Mouse (Mus musculus) hindbrain, postnatal 0 days (tissue): ENCODE results near the gene Upk3b. TPM values are rescaled to one million over a fixed set of nuclear protein-coding genes. Genes with fewer than 3 reads are reported as not detected.
A peak's percentile ranks its signal among the peaks of the same experiment; 100 is the strongest.

Experiments used
- ATAC-seq: fragments of 200-750 bp; cut with Nextera tagmentation; 2 replicates; pipeline ENCODE4 v1.8.0; 2017; ENCODE audit warnings: mild to moderate bottlenecking, moderate TSS enrichment, moderate library complexity
- DNase-seq: peaks from one replicate; pipeline ENCODE4 v3.0.0-alpha.2; 2015; ENCODE audit warnings: low spot score
- H3K27ac ChIP-seq: fragments of 300-500 bp; sonication (generic); 2 replicates; pipeline ENCODE4 v1.5.1; 2014; ENCODE audit warnings: mild to moderate bottlenecking
- H3K27me3 ChIP-seq: fragments of 300-500 bp; sonication (generic); 2 replicates; pipeline ENCODE4 v1.6.1; 2014; ENCODE audit warnings: low read length, mixed read lengths; ENCODE audit not compliant: insufficient read depth
- H3K36me3 ChIP-seq: fragments of 300-500 bp; sonication (generic); 2 replicates; pipeline ENCODE4 v1.6.1; 2014; ENCODE audit warnings: low read length, mixed read lengths; ENCODE audit not compliant: insufficient read depth
- H3K4me1 ChIP-seq: fragments of 300-500 bp; sonication (generic); 2 replicates; pipeline ENCODE4 v1.6.1; 2014; ENCODE audit warnings: antibody characterized with exemption, low read length, mixed read lengths; ENCODE audit not compliant: insufficient read depth
- H3K4me2 ChIP-seq: fragments of 300-500 bp; sonication (generic); 2 replicates; pipeline ENCODE4 v1.6.1; 2014; ENCODE audit warnings: low read depth, mild to moderate bottlenecking, low read length, moderate library complexity, mixed read lengths
- H3K4me3 ChIP-seq: fragments of 300-500 bp; sonication (generic); 2 replicates; pipeline ENCODE4 v1.5.1; 2014; ENCODE audit warnings: low read length
- H3K9ac ChIP-seq: fragments of 300-500 bp; sonication (generic); replicated peaks from 2 replicates; pipeline ENCODE4 v1.6.1; 2014; ENCODE audit warnings: mild to moderate bottlenecking, low read length, moderate library complexity, mixed read lengths
- H3K9me3 ChIP-seq: fragments of 300-500 bp; sonication (generic); 2 replicates; pipeline ENCODE4 v1.6.1; 2016; ENCODE audit warnings: low read length, mixed read lengths
- CTCF ChIP-seq: IDR thresholded peaks from 2 replicates; pipeline ENCODE4 v1.5.1; 2016; ENCODE audit warnings: antibody characterized with exemption, control low read depth, low read depth
- WGBS: fragments of 180-500 bp; shearing (Covaris S2); extraction: QIAGEN DNeasy Blood & Tissue Kit; methylation state at CpG from one replicate; pipeline ENCODE4 v1.1.7; 2014; 5-methylcytosine and 5-hydroxymethylcytosine counted together
- polyA plus RNA-seq: library from polyadenylated mRNA; unstranded; fragments of >200 nt; fragmentation: Nextera tagmentation; extraction: Ambion mirVana; gene quantifications from 2 replicates; pipeline ENCODE4 v1.2.1, GENCODE M21; 2015
- total RNA-seq: library from RNA; depleted of rRNA; stranded (reverse); fragments of >200 nt; gene quantifications from 2 replicates; pipeline ENCODE4 v1.2.3, GENCODE M21; 2014; rRNA removed

The Upk3b gene
- not detected in 2 replicates for total RNA-seq
- polyA plus RNA-seq = not detected in 2 replicates

GRCm38 (mm10) chr5:136038258-136039214, at the start of gene Upk3b:
Gene Upk3b (plus strand): TSS chr5:136038496.
- Histone ChIP-seq H3K4me1 (no peaks in the 10 kb centered on the region), H3K27me3 (no peaks in the 10 kb centered on the region), H3K4me2 (no peak within 1 kb of the TSS), H3K4me3 (no peak within 1 kb of the TSS), H3K9ac (no peak within 1 kb of the TSS), H3K36me3 (no peaks in the 10 kb centered on the region), H3K9me3 (no peaks in the 10 kb centered on the region), H3K27ac (no peak within 1 kb of the TSS)
- DNase-seq (no peak), ATAC-seq (no peak)
- no peak for TF ChIP-seq CTCF
- WGBS = 88% methylated on average over 17 of the region's 17 CpGs

GRCm38 (mm10) chr5:135990601-135991000, 47.7 kb upstream of the Upk3b start:
- Histone ChIP-seq H3K9ac (no peak overlapping the region), H3K4me2 (no peak overlapping the region), H3K27me3 (no peaks in the 10 kb centered on the region), H3K36me3 (no peaks in the 10 kb centered on the region), H3K4me3 (no peak overlapping the region), H3K4me1 (no peaks in the 10 kb centered on the region), H3K27ac (no peak overlapping the region), H3K9me3 (no peaks in the 10 kb centered on the region)
- 65% methylated on average over 5 of the region's 5 CpGs for WGBS
- DNase-seq (no peak), ATAC-seq (no peak)
- no peak for TF ChIP-seq CTCF

GRCm38 (mm10) chr5:135993381-135993965, 44.8 kb upstream of the Upk3b start:
- ATAC-seq (no peak), DNase-seq (no peak)
- no peaks in the 10 kb centered on the region for H3K9me3 ChIP-seq
- H3K4me3 ChIP-seq = no peak overlapping the region
- H3K9ac ChIP-seq = no peak overlapping the region
- no peak overlapping the region for H3K4me2 ChIP-seq
- H3K27me3 ChIP-seq = no peaks in the 10 kb centered on the region
- no peaks in the 10 kb centered on the region for H3K4me1 ChIP-seq
- H3K27ac ChIP-seq = no peak overlapping the region
- peaks cover 6% of the 10 kb centered on the region; the same call in 1 of the 2 replicates for H3K36me3 ChIP-seq
- no peak for TF ChIP-seq CTCF
- WGBS = 69% methylated on average over 5 of the region's 5 CpGs

DNA sequence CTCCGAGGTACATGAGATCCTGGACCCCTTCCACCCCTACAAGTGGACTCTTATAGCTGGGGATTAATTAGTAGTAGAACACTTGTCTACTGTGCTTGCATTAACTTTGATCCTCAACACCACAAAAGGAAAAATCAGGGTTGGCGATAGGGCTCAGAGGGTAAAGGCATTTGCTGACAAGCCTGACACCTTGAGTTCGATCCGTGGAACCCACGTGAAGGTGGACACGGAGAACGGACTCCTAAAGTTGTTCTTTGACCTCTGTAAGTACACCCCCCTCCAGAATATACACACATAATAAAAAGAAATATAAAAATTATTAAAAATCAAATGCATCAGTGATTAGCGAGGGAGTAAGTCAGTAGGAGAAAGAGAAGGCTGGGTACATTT, 44.0 kb upstream of the Upk3b start:
- no peak overlapping the region for H3K4me2 ChIP-seq
- WGBS = 66% methylated on average over 8 of the region's 8 CpGs
- no peaks in the 10 kb centered on the region for H3K27me3 ChIP-seq
- H3K9ac ChIP-seq = peak overlapping the region; percentile 81; the same call in 1 of the 2 replicates
- no peaks in the 10 kb centered on the region for H3K4me1 ChIP-seq
- H3K36me3 ChIP-seq = peaks cover 7% of the 10 kb centered on the region; the same call in 1 of the 2 replicates
- H3K4me3 ChIP-seq = peak overlapping the region; percentile 80
- H3K27ac ChIP-seq = no peak overlapping the region
- TF ChIP-seq CTCF = no peak
- DNase-seq = no peak
- H3K9me3 ChIP-seq = no peaks in the 10 kb centered on the region
- peak; percentile 6; the same call in 1 of the 2 replicates for ATAC-seq

DNA sequence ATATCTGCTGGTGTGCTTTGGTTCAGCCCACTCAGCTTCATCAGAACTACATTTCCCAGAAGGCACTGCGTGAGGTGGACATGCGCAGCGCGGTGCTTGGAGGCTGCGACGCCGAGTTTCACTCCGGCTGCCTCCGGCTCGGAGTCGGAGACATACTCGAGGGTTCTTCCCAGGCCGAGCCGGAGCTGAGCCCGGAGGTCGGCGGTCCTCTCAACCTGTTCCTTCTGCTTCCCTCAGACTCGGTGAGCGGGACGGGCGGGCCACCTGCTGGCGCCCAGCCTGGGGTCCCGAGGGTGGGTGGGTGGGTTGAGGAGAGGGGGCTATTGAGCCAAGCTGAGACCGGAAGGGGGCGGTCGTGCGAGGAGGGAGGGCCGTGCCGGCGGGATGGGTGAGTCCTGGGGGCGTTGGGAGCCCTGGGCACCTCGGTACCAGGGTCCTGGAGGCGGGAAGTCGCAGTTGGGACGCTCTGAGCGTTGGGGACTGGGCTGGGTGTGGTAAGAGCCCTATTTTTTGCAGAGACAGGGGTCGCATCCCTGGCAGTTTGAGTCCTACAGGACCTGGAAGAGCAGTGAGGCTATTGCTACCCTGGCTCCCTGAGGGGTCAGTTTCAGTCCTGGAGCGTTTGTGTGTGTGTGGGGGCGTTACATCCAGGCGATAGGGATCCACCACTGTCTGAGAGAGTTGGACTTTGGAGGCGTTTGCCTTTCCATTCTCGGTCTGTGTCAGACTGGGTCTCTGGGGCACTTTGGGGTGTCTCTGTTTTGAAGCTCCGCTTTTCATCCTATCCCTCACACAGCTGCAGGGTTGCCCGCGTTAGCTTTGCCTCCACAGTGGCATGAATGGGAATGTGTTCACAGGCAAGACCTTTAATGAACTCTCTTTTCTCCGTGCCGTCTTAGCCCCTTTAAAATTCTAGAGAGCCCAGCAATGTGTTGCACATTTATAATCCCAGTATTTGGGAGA, 43.3 kb upstream of the Upk3b start, which contains the start of gene Dtx2:
Dtx2 (plus strand) TSS at position 76 of the 963 bp plus-strand sequence.
- under 1% methylated on average over 45 of the region's 47 CpGs for WGBS

GRCm38 (mm10) chr5:135996162-135996561, 42.1 kb upstream of the Upk3b start:
- Histone ChIP-seq H3K27me3 (no peaks in the 10 kb centered on the region), H3K9ac (no peak overlapping the region), H3K27ac (no peak overlapping the region), H3K4me2 (peak overlapping the region; percentile 81; the same call in 1 of the 2 replicates), H3K9me3 (no peaks in the 10 kb centered on the region), H3K4me1 (no peaks in the 10 kb centered on the region), H3K4me3 (no peak overlapping the region), H3K36me3 (peaks cover 7% of the 10 kb centered on the region; the same call in 1 of the 2 replicates)
- TF ChIP-seq CTCF = no peak
- DNase-seq (no peak), ATAC-seq (no peak)
- WGBS = 83% methylated on average over 8 of the region's 8 CpGs

More for the DNA sequence above, 43.3 kb upstream of the Upk3b start, which contains the start of gene Dtx2:
- Histone ChIP-seq H3K4me1 (no peaks in the 10 kb centered on the region), H3K9me3 (no peaks in the 10 kb centered on the region), H3K4me2 (peak within 1 kb of the TSS; percentile 81), H3K9ac (peak within 1 kb of the TSS; percentile 81), H3K36me3 (peaks cover 7% of the 10 kb centered on the region; the same call in 1 of the 2 replicates), H3K27ac (peak within 1 kb of the TSS; percentile 91), H3K27me3 (no peaks in the 10 kb centered on the region), H3K4me3 (peak within 1 kb of the TSS; percentile 80)
- peak; percentile 95 for ATAC-seq
- TF ChIP-seq CTCF = peak; percentile 44
- peak; percentile 97 for DNase-seq
